Mouse (Mus musculus) limb, embryonic 13.5 days (tissue): ENCODE measurements around the gene Mettl26. TPM values are rescaled to one million over a fixed set of nuclear protein-coding genes. Genes with fewer than 3 reads are reported as not detected.

ENCODE experiments used
- ATAC-seq: fragments of 200-750 bp; cut with Nextera tagmentation; 2 replicates; pipeline ENCODE4 v1.8.0; 2017; ENCODE audit warnings: low read depth, moderate number of reproducible peaks, moderate TSS enrichment; ENCODE audit not compliant: low FRiP score
- H3K27ac ChIP-seq: fragments of 300-500 bp; sonication (generic); 2 replicates; pipeline ENCODE4 v1.5.1; 2015; ENCODE audit warnings: inconsistent platforms, mild to moderate bottlenecking, moderate library complexity
- H3K27me3 ChIP-seq: fragments of 300-500 bp; sonication (generic); 2 replicates; pipeline ENCODE4 v1.6.1; 2015; ENCODE audit warnings: mild to moderate bottlenecking, inconsistent platforms
- H3K36me3 ChIP-seq: fragments of 300-500 bp; sonication (generic); 2 replicates; pipeline ENCODE4 v1.6.1; 2015; ENCODE audit warnings: inconsistent platforms, mild to moderate bottlenecking, moderate library complexity
- H3K4me1 ChIP-seq: fragments of 300-500 bp; sonication (generic); 2 replicates; pipeline ENCODE4 v1.6.1; 2015; ENCODE audit warnings: inconsistent platforms
- H3K4me2 ChIP-seq: fragments of 300-500 bp; sonication (generic); replicated peaks from 2 replicates; pipeline ENCODE4 v1.6.1; 2015; ENCODE audit warnings: inconsistent platforms, mild to moderate bottlenecking, moderate library complexity
- H3K4me3 ChIP-seq: fragments of 300-500 bp; sonication (generic); 2 replicates; pipeline ENCODE4 v1.5.1; 2015; ENCODE audit warnings: moderate library complexity, mild to moderate bottlenecking, inconsistent platforms
- H3K9ac ChIP-seq: fragments of 300-500 bp; sonication (generic); 2 replicates; pipeline ENCODE4 v1.6.1; 2015; ENCODE audit warnings: mild to moderate bottlenecking, inconsistent platforms
- H3K9me3 ChIP-seq: fragments of 300-500 bp; sonication (generic); 2 replicates; pipeline ENCODE4 v1.6.1; 2016; ENCODE audit warnings: inconsistent platforms
- WGBS: fragments of 180-500 bp; shearing (Covaris S2); methylation state at CpG from one replicate; pipeline ENCODE4 v1.1.7; 2015; 5-methylcytosine and 5-hydroxymethylcytosine counted together
- polyA plus RNA-seq: library from polyadenylated mRNA; unstranded; fragments of >200 nt; fragmentation: Nextera tagmentation; extraction: Ambion mirVana; gene quantifications from 2 replicates; pipeline ENCODE4 v1.2.1, GENCODE M21; 2015

Gene Mettl26
- polyA plus RNA-seq, 1 experiment from 2014 or later, result 56.2 TPM

GRCm38 (mm10) chr17:25881691-25882090 lies 6.8 kb downstream of the Mettl26 start:
- H3K4me1 ChIP-seq, result peaks cover 25% of the 10 kb centered on the region
- H3K27ac ChIP-seq, result 0 out of 2 replicates have a peak overlapping the region, but pooled peaks have one; percentile 44
- no peaks in the 10 kb centered on the region for H3K9me3 ChIP-seq
- H3K4me2 ChIP-seq, result no peak overlapping the region
- no peak overlapping the region for H3K9ac ChIP-seq
- 23% methylated on average over 4 of the region's 4 CpGs for WGBS
- no peak overlapping the region for H3K4me3 ChIP-seq
- no peak for ATAC-seq
- peaks cover 66% of the 10 kb centered on the region for H3K36me3 ChIP-seq
- no peaks in the 10 kb centered on the region for H3K27me3 ChIP-seq

GRCm38 (mm10) chr17:25882306-25882705 lies 7.4 kb downstream of the Mettl26 start:
- Histone ChIP-seq H3K27me3 (no peaks in the 10 kb centered on the region), H3K4me3 (no peak overlapping the region), H3K36me3 (peaks cover 70% of the 10 kb centered on the region), H3K9ac (no peak overlapping the region; the same call in 1 of the 2 replicates), H3K27ac (no peak overlapping the region), H3K4me2 (no peak overlapping the region), H3K9me3 (no peaks in the 10 kb centered on the region), H3K4me1 (peaks cover 20% of the 10 kb centered on the region)
- 35% methylated on average over 5 of the region's 5 CpGs for WGBS
- ATAC-seq, result no peak

DNA sequence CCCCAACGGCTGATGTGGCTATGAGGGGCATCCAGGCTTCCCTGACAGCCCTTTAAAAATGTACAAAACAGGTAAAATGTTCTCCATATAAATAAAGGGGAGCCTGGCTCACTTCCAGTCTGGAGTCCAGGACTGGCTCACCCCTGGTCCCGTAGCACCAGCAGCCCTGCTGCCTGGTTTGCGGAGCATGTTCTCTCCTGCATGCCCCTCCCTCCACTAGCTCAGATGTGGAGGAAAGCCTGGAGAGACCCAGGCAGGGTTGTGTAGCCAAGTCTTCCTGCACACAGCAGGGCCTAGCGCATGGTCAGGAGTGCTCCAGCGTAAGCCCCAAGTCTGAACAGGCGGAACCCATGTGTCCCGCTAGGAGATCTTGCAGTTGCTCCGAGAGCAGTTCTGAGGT lies 8.4 kb downstream of the Mettl26 start:
- Histone ChIP-seq H3K36me3 (peaks cover 73% of the 10 kb centered on the region), H3K27me3 (no peaks in the 10 kb centered on the region), H3K4me1 (peaks cover 20% of the 10 kb centered on the region), H3K4me3 (no peak overlapping the region), H3K27ac (no peak overlapping the region), H3K4me2 (no peak overlapping the region), H3K9me3 (no peaks in the 10 kb centered on the region), H3K9ac (no peak overlapping the region)
- 83% methylated on average over 8 of the region's 8 CpGs for WGBS
- ATAC-seq, result no peak

DNA sequence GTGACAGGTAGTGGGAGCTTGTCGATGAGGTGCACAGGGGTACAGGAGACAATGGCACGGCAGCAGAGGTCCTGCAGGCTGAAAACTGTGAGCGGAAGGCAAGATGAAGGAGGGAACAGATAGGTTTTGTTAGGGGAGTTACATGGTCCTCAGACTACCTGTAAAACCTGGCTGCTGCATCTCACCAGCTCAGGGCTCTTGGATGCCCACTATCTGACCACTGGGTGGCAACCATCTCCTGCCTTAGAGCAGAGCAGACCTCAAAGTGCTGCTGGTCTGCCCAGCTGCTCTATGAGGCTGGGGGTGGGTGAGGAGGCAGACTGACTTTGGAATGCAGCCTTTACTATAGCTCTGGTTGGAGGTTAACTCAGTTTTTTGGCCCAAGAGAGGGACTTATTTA lies 8.9 kb downstream of the Mettl26 start:
- H3K27ac ChIP-seq, result no peak overlapping the region
- no peaks in the 10 kb centered on the region for H3K9me3 ChIP-seq
- peaks cover 73% of the 10 kb centered on the region for H3K36me3 ChIP-seq
- H3K27me3 ChIP-seq, result no peaks in the 10 kb centered on the region
- no peak overlapping the region for H3K4me2 ChIP-seq
- H3K4me3 ChIP-seq, result no peak overlapping the region
- no peak for ATAC-seq
- H3K4me1 ChIP-seq, result peaks cover 20% of the 10 kb centered on the region
- WGBS, result 93% methylated on average over 3 of the region's 3 CpGs
- H3K9ac ChIP-seq, result no peak overlapping the region

DNA sequence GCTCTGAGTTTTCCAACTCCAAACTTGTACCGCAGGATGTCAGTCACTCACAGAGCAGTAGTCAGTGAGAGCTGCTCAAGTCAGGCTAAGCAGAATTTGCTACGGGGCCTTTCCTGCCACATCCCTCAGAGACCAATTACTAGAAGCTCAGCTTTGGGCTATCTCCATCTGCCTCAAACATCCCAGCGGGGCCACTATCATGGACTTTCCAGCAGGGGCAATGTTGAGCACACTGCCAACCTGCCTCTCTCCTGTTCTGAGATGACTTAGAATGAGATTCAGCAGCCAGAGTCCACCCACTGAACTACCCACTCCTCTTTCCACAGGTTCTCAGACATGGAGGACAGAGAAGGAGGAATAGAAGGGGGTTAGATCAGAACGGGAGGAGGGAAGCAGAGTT lies 10.8 kb downstream of the Mettl26 start:
- H3K27ac ChIP-seq, result no peak overlapping the region
- H3K27me3 ChIP-seq, result no peaks in the 10 kb centered on the region
- ATAC-seq, result no peak
- no peak overlapping the region for H3K4me3 ChIP-seq
- H3K4me1 ChIP-seq, result peaks cover 15% of the 10 kb centered on the region
- H3K9ac ChIP-seq, result no peak overlapping the region
- peaks cover 80% of the 10 kb centered on the region for H3K36me3 ChIP-seq
- WGBS, result 61% methylated on average over 4 of the region's 4 CpGs
- no peaks in the 10 kb centered on the region for H3K9me3 ChIP-seq
- no peak overlapping the region for H3K4me2 ChIP-seq

- H3K27ac ChIP-seq, result no peak overlapping the region
- H3K9ac ChIP-seq, result no peak overlapping the region
- H3K4me3 ChIP-seq, result no peak overlapping the region
- H3K36me3 ChIP-seq, result peaks cover 80% of the 10 kb centered on the region
- no peaks in the 10 kb centered on the region for H3K27me3 ChIP-seq
- H3K9me3 ChIP-seq, result no peaks in the 10 kb centered on the region
- H3K4me1 ChIP-seq, result 0 out of 2 replicates have a peak, but pooled peaks cover 5% of the 10 kb centered on the region
- no peak for ATAC-seq
- no peak overlapping the region for H3K4me2 ChIP-seq
These were observed 11.9 kb downstream of the Mettl26 start for GRCm38 (mm10) chr17:25886806-25887205.

- WGBS, result 89% methylated on average over 10 of the region's 10 CpGs
- H3K36me3 ChIP-seq, result peaks cover 74% of the 10 kb centered on the region
These were observed 12.6 kb downstream of the Mettl26 start for GRCm38 (mm10) chr17:25887467-25887866.

GRCm38 (mm10) chr17:25888837-25889236 lies 14.0 kb downstream of the Mettl26 start:
- no peak overlapping the region for H3K4me2 ChIP-seq
- no peak overlapping the region for H3K27ac ChIP-seq
- no peak overlapping the region for H3K4me3 ChIP-seq
- no peak for ATAC-seq
- H3K9me3 ChIP-seq, result no peaks in the 10 kb centered on the region
- 89% methylated on average over 3 of the region's 3 CpGs for WGBS
- H3K27me3 ChIP-seq, result no peaks in the 10 kb centered on the region
- H3K4me1 ChIP-seq, result no peaks in the 10 kb centered on the region
- H3K36me3 ChIP-seq, result peaks cover 60% of the 10 kb centered on the region
- no peak overlapping the region for H3K9ac ChIP-seq

More at GRCm38 (mm10) chr17:25887467-25887866, 12.6 kb downstream of the Mettl26 start:
- Histone ChIP-seq H3K4me2 (no peak overlapping the region), H3K4me1 (0 out of 2 replicates have a peak, but pooled peaks cover 1% of the 10 kb centered on the region), H3K27ac (no peak overlapping the region), H3K4me3 (no peak overlapping the region), H3K9me3 (no peaks in the 10 kb centered on the region), H3K27me3 (no peaks in the 10 kb centered on the region), H3K9ac (no peak overlapping the region)
- ATAC-seq, result no peak

GRCm38 (mm10) chr17:25893975-25894617 lies 19.2 kb downstream of the Mettl26 start:
- peak; percentile 69; the same call in 1 of the 2 replicates for ATAC-seq
- no peaks in the 10 kb centered on the region for H3K4me1 ChIP-seq
- H3K4me2 ChIP-seq, result no peak overlapping the region
- H3K36me3 ChIP-seq, result peaks cover 19% of the 10 kb centered on the region
- WGBS, result 35% methylated on average over 2 of the region's 2 CpGs
- H3K4me3 ChIP-seq, result no peak overlapping the region
- no peaks in the 10 kb centered on the region for H3K27me3 ChIP-seq
- H3K9ac ChIP-seq, result peak overlapping the region; percentile 1; the same call in 1 of the 2 replicates
- no peak overlapping the region for H3K27ac ChIP-seq
- H3K9me3 ChIP-seq, result no peaks in the 10 kb centered on the region

DNA sequence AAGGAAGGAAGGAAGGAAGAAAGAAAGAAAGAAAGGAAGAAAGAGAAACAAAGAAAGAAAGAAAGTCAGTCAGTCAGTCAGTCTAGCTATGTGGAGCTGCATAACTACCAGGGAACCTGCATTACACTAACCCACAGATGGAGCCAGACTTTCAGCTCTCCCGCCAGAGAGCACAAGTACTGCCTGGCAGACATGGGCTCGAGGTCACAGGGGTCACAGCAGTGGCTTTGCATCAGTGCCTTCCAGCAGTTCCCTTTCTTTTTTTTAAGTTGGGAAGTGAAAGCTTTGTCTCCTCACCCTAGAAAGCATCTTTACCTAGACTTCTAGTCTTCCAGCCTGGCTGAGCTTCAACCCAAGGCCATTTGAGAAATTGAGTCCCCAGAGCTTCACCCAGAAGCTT lies 20.5 kb downstream of the Mettl26 start:
- no peak for ATAC-seq
- Histone ChIP-seq H3K4me3 (no peak overlapping the region), H3K36me3 (peaks cover 14% of the 10 kb centered on the region), H3K27ac (no peak overlapping the region), H3K9ac (no peak overlapping the region), H3K27me3 (no peaks in the 10 kb centered on the region), H3K4me2 (no peak overlapping the region), H3K9me3 (no peaks in the 10 kb centered on the region), H3K4me1 (no peaks in the 10 kb centered on the region)
- WGBS, result 41% methylated on average over 2 of the region's 2 CpGs

DNA sequence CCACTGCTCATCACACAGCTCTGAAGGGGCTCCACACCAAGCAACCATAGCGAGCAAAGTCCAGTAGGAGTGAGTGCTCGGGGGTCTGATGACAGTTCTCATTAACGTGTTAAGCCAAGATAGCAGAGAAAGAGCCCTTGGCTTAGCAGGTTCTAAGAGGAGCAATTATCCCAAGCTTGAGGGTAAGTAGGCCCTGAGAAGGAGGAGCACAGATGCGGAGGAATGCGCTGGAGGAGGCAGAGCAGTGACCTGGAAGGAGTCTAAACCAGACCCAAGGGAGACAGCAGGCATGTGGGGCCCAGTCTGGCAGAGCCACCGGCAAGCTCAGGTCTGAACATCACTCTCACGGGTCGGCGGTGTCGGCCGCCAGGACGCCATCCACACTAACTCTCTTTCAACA lies 21.0 kb downstream of the Mettl26 start:
- H3K9me3 ChIP-seq, result no peaks in the 10 kb centered on the region
- no peaks in the 10 kb centered on the region for H3K4me1 ChIP-seq
- ATAC-seq, result no peak
- 69% methylated on average over 12 of the region's 12 CpGs for WGBS
- no peak overlapping the region for H3K9ac ChIP-seq
- no peaks in the 10 kb centered on the region for H3K27me3 ChIP-seq
- no peak overlapping the region for H3K4me2 ChIP-seq
- H3K36me3 ChIP-seq, result peaks cover 15% of the 10 kb centered on the region
- H3K27ac ChIP-seq, result no peak overlapping the region
- H3K4me3 ChIP-seq, result no peak overlapping the region

DNA sequence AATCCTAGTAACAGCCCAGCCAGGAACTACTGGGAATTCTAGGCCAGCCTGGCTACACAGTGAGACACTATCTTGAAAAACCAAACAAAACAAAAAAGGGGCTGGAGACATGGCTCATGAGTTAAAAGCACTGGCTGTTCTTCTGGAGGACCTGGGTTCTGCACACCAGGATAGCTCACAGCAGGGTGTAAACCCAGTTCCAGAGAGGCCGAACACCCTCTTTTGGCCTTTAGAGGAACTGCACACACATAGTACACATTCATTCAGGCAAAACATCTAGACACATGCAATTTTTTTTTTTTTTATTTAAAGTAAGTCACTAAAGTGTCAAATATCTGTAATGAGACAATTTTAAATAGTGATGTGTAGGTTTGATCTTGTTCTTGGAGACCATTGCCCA lies 25.3 kb downstream of the Mettl26 start:
- Histone ChIP-seq H3K4me2 (no peak overlapping the region), H3K4me3 (no peak overlapping the region), H3K9me3 (no peaks in the 10 kb centered on the region), H3K27ac (no peak overlapping the region), H3K27me3 (no peaks in the 10 kb centered on the region), H3K36me3 (peaks cover 18% of the 10 kb centered on the region), H3K9ac (no peak overlapping the region), H3K4me1 (no peaks in the 10 kb centered on the region)
- no peak for ATAC-seq
- 100% methylated on average over 1 of the region's 1 CpGs for WGBS

- Histone ChIP-seq H3K4me2 (no peak overlapping the region), H3K36me3 (peaks cover 22% of the 10 kb centered on the region), H3K4me1 (no peaks in the 10 kb centered on the region), H3K9me3 (no peaks in the 10 kb centered on the region), H3K27me3 (no peaks in the 10 kb centered on the region), H3K9ac (no peak overlapping the region), H3K27ac (no peak overlapping the region), H3K4me3 (no peak overlapping the region)
- no peak for ATAC-seq
- WGBS, result 82% methylated on average over 3 of the region's 3 CpGs
These were observed 28.2 kb downstream of the Mettl26 start for GRCm38 (mm10) chr17:25903061-25903460.
